Mouse (Mus musculus) olfactory bulb, adult 2 months (tissue): ENCODE measurements around the gene Olfr1048.

Experiments
- CTCF ChIP-seq: fragments of 200-500 bp; IDR thresholded peaks from 2 replicates; pipeline ENCODE4 v1.5.1; 2012; ENCODE audit warnings: low read depth, mild to moderate bottlenecking, low read length, moderate library complexity; ENCODE audit not compliant: insufficient read depth
- POLR2A ChIP-seq: fragments of 200-500 bp; IDR thresholded peaks from 2 replicates; pipeline ENCODE4 v1.6.1; 2012; ENCODE audit warnings: mild to moderate bottlenecking, low read depth, low read length, moderate library complexity; ENCODE audit not compliant: insufficient read depth

DNA sequence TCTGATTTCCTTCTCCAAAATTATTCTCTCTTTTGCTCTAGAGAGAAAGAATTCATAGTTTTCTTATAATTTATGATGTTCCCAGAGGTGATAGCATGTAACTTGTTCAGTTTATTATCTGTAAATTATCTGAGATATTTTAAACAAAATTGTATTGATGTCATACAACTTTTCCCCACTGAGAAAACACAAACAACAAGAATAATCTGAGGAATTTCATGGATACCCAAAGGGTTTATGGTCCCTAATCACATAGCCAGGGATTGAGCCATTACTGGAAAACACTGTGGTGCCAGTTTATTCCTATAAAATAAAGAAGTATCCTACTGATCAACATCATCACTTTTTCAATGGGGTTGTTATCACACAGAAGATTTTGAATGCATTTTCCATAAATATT is at the start of gene Olfr1048:
- TF ChIP-seq CTCF (no peak), POLR2A (no peak)
